ENCODE assay signal across 8 mouse cellular contexts in the genomic region with DNA sequence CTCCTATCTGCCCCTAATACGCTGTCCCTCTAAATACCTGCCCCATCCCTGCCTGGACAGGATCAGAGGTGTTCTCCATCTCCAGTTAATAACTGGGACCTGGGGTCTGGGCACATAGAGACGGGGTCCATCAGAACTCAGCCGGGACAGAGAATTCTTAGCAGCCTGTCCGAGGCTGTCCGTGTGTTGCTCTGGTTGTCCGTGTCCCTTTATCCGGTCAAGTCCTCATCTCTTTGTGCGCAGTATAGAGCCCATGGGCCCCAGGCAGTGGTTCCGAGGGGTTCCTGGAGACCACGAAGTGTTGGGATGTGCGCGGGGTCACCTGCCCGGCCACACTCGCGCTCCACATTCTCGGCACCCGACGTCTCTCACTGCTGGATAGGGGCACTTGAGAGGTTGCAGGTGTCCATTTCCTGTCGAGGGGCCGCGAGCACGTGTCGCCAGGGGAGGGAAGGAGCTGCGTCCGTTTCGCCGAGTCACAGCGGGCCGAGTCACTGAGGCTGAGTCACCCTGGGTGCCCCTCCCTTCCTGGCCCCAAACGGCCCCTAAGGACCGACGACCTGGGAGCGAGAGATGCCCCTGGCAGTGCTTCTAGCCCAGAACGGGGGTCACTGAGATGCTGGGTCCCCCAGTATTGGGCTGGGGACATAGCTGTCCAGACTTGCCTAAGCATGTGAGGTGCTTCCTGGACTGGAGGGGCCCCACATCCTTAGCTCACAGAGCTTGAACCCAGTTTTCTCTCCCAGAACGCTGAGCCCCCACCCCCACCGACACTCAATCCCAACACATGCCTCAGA. TPM values are rescaled to one million over a fixed set of nuclear protein-coding genes. Genes with fewer than 3 reads are reported as not detected.
DNase-seq lines count a peak whose midpoint lies in the region; ATAC-seq and TF ChIP-seq lines count a peak whose summit lies in the region.

No protein-coding gene starts in this region.

- no peak for ATAC-seq in heart, embryonic 16.5 days (replicated peaks; ENCODE audit: extremely low read depth, insufficient read depth, low FRiP score)
- peak; percentile 37 for ATAC-seq in lung, postnatal 0 days
- peak; percentile 50 for ATAC-seq in stomach, postnatal 0 days (ENCODE audit: low FRiP score, low TSS enrichment)

- no peak for TF ChIP-seq EP300 in lung, postnatal 0 days (IDR thresholded peaks at IDR 0.05)
- no peak for TF ChIP-seq EP300 in stomach, postnatal 0 days (optimal IDR thresholded peaks at IDR 0.05)

- no peaks in the 10 kb centered on the region for H3K9me3 ChIP-seq in heart, embryonic 16.5 days (replicated peaks; ENCODE audit: control insufficient read depth, low read length)
- H3K9me3 ChIP-seq in lung, postnatal 0 days (ENCODE audit: low read length), result no peaks in the 10 kb centered on the region
- no peaks in the 10 kb centered on the region for H3K9me3 ChIP-seq in stomach, postnatal 0 days (ENCODE audit: control insufficient read depth, low read length)

- no peak for DNase-seq in layer of hippocampus, adult 2 months (ENCODE audit: low spot score in 2 of 2)
- no peak for DNase-seq in layer of hippocampus, adult 8-10 months (ENCODE audit: low spot score in 2 of 2)
- peak; percentile 36 for DNase-seq in adrenal gland, postnatal 10 days
- peak; percentile 44 for DNase-seq in lung, postnatal 0 days (ENCODE audit: low spot score)
- peak; percentile 56 for DNase-seq in stomach, postnatal 0 days (ENCODE audit: low spot score)
- DNase-seq in ovary, postnatal 14 days (ENCODE audit: low spot score), result no peak
- DNase-seq in ovary, postnatal 10 days (ENCODE audit: low spot score), result no peak

- H3K4me3 ChIP-seq in layer of hippocampus, adult 2 months, result peak overlapping the region; percentile 59
- H3K4me3 ChIP-seq in heart, embryonic 16.5 days (ENCODE audit: low read length), result peak overlapping the region; percentile 53
- peak overlapping the region; percentile 44 for H3K4me3 ChIP-seq in lung, postnatal 0 days (ENCODE audit: low read depth, low read length)
- peak overlapping the region; percentile 51 for H3K4me3 ChIP-seq in stomach, postnatal 0 days (ENCODE audit: low read depth, low read length)

- H3K4me1 ChIP-seq in heart, embryonic 16.5 days (ENCODE audit: control insufficient read depth, insufficient read depth, low read length), result peaks cover 19% of the 10 kb centered on the region
- H3K4me1 ChIP-seq in lung, postnatal 0 days (ENCODE audit: insufficient read depth, low read depth, low read length), result peaks cover 7% of the 10 kb centered on the region; the same call in 1 of the 2 replicates
- no peaks in the 10 kb centered on the region for H3K4me1 ChIP-seq in stomach, postnatal 0 days (replicated peaks; ENCODE audit: control insufficient read depth, insufficient read depth)

- WGBS in heart, embryonic 16.5 days, result 5% methylated on average over 36 of the region's 36 CpGs
- 4% methylated on average over 33 of the region's 36 CpGs for WGBS in lung, postnatal 0 days
- WGBS in stomach, postnatal 0 days, result 5% methylated on average over 36 of the region's 36 CpGs

- no peak for TF ChIP-seq CTCF in layer of hippocampus, adult 2 months (conservative IDR thresholded peaks at IDR 0.05)
- TF ChIP-seq CTCF in lung, postnatal 0 days (IDR thresholded peaks at IDR 0.05), result no peak
- TF ChIP-seq CTCF in stomach, postnatal 0 days (IDR thresholded peaks at IDR 0.05; ENCODE audit: low read depth), result no peak

- H3K36me3 ChIP-seq in heart, embryonic 16.5 days (ENCODE audit: control insufficient read depth, insufficient read depth), result no peaks in the 10 kb centered on the region
- H3K36me3 ChIP-seq in lung, postnatal 0 days (ENCODE audit: insufficient read depth, low read length), result no peaks in the 10 kb centered on the region
- H3K36me3 ChIP-seq in stomach, postnatal 0 days (ENCODE audit: control insufficient read depth, insufficient read depth, low read length), result no peaks in the 10 kb centered on the region

- no peak overlapping the region for H3K27ac ChIP-seq in layer of hippocampus, adult 2 months
- H3K27ac ChIP-seq in heart, embryonic 16.5 days (ENCODE audit: low read length), result no peak overlapping the region
- H3K27ac ChIP-seq in lung, postnatal 0 days (ENCODE audit: low read length), result no peak overlapping the region
- H3K27ac ChIP-seq in stomach, postnatal 0 days (replicated peaks), result no peak overlapping the region

- peaks cover 45% of the 10 kb centered on the region for H3K27me3 ChIP-seq in heart, embryonic 16.5 days (ENCODE audit: control insufficient read depth, insufficient read depth, low read length)
- peaks cover 10% of the 10 kb centered on the region for H3K27me3 ChIP-seq in lung, postnatal 0 days (replicated peaks; ENCODE audit: insufficient read depth, low read length)
- peaks cover 3% of the 10 kb centered on the region; the same call in 1 of the 2 replicates for H3K27me3 ChIP-seq in stomach, postnatal 0 days (ENCODE audit: control insufficient read depth, insufficient read depth, low read length)

- H3K9ac ChIP-seq in heart, embryonic 16.5 days (ENCODE audit: low read length), result peak overlapping the region; percentile 58; the same call in 1 of the 2 replicates
- no peak overlapping the region for H3K9ac ChIP-seq in lung, postnatal 0 days (replicated peaks; ENCODE audit: low read depth)
- no peak overlapping the region for H3K9ac ChIP-seq in stomach, postnatal 0 days (ENCODE audit: low read length)

- H3K4me2 ChIP-seq in heart, embryonic 16.5 days (ENCODE audit: low read depth, low read length), result peak overlapping the region; percentile 79
- peak overlapping the region; percentile 85 for H3K4me2 ChIP-seq in lung, postnatal 0 days (replicated peaks; ENCODE audit: low read depth, low read length)
- H3K4me2 ChIP-seq in stomach, postnatal 0 days (replicated peaks; ENCODE audit: low read depth), result peak overlapping the region; percentile 92

RNA-seq across cellular contexts. Expression of gene Fosl1, which starts 1.2 kb away (rescaled TPM):
- total RNA-seq in layer of hippocampus, adult 2 months (2021), result not detected
- under 1 TPM; 0.20 to 0.67 (median 0.29) TPM for total RNA-seq in layer of hippocampus, adult 8-10 months (2022)
- total RNA-seq in adrenal gland, postnatal 10 days (2021), result under 1 TPM in 1 of 2 experiments, not detected in 1; 0.18 TPM
- polyA plus RNA-seq in heart, embryonic 16.5 days (2015; fragmentation: Nextera tagmentation; extraction: Ambion mirVana), result 0.16 TPM in 1 of 2 replicates, not detected in the other
- 0.31 TPM in 1 of 2 replicates, not detected in the other for polyA plus RNA-seq in lung, postnatal 0 days (2015; fragmentation: Nextera tagmentation; extraction: Ambion mirVana)
- polyA plus RNA-seq in stomach, postnatal 0 days (2015; fragmentation: Nextera tagmentation; extraction: Ambion mirVana), result 0.16 and 0.33 TPM in 2 replicates

RNA-seq across cellular contexts. Expression of gene Ccdc85b, which starts 9.1 kb away (rescaled TPM):
- total RNA-seq in layer of hippocampus, adult 2 months (2021), result 10 to 100 TPM; 31.5 to 33.9 TPM
- total RNA-seq in layer of hippocampus, adult 8-10 months (2022), result 10 to 100 TPM; 31.7 to 33.1 (median 32.4) TPM
- 10 to 100 TPM in 1 of 2 experiments, 1 to 10 TPM in 1; 9.4 to 11.5 TPM for total RNA-seq in adrenal gland, postnatal 10 days (2021)
- polyA plus RNA-seq in heart, embryonic 16.5 days (2015; fragmentation: Nextera tagmentation; extraction: Ambion mirVana), result 7.6 and 8.0 TPM in 2 replicates
- polyA plus RNA-seq in lung, postnatal 0 days (2015; fragmentation: Nextera tagmentation; extraction: Ambion mirVana), result 14.4 and 18.0 TPM in 2 replicates
- 11.6 and 12.5 TPM in 2 replicates for polyA plus RNA-seq in stomach, postnatal 0 days (2015; fragmentation: Nextera tagmentation; extraction: Ambion mirVana)

RNA-seq across cellular contexts. Expression of gene Fibp, which starts 11.9 kb away (rescaled TPM):
- 10 to 100 TPM; 87.2 to 89.6 TPM for total RNA-seq in layer of hippocampus, adult 2 months (2021)
- 100 to 1,000 TPM in 1 of 4 experiments, 10 to 100 TPM in 3; 93.5 to 109 (median 96.4) TPM for total RNA-seq in layer of hippocampus, adult 8-10 months (2022)
- 10 to 100 TPM; 74.9 to 99.3 TPM for total RNA-seq in adrenal gland, postnatal 10 days (2021)
- 108 TPM in 2 replicates for polyA plus RNA-seq in heart, embryonic 16.5 days (2015; fragmentation: Nextera tagmentation; extraction: Ambion mirVana)
- polyA plus RNA-seq in lung, postnatal 0 days (2015; fragmentation: Nextera tagmentation; extraction: Ambion mirVana), result 133 and 135 TPM in 2 replicates
- polyA plus RNA-seq in stomach, postnatal 0 days (2015; fragmentation: Nextera tagmentation; extraction: Ambion mirVana), result 103 and 111 TPM in 2 replicates

RNA-seq across cellular contexts. Expression of gene Ctsw, which starts 19.8 kb away (rescaled TPM):
- total RNA-seq in layer of hippocampus, adult 2 months (2021), result under 1 TPM in 1 of 2 experiments, not detected in 1; 0.31 TPM
- under 1 TPM in 3 of 4 experiments, not detected in 1; 0.29 to 0.81 (median 0.77) TPM for total RNA-seq in layer of hippocampus, adult 8-10 months (2022)
- total RNA-seq in adrenal gland, postnatal 10 days (2021), result 1 to 10 TPM; 1.4 to 1.8 TPM
- 3.1 and 7.4 TPM in 2 replicates for polyA plus RNA-seq in heart, embryonic 16.5 days (2015; fragmentation: Nextera tagmentation; extraction: Ambion mirVana)
- 2.6 and 2.8 TPM in 2 replicates for polyA plus RNA-seq in lung, postnatal 0 days (2015; fragmentation: Nextera tagmentation; extraction: Ambion mirVana)
- 0.29 and 0.50 TPM in 2 replicates for polyA plus RNA-seq in stomach, postnatal 0 days (2015; fragmentation: Nextera tagmentation; extraction: Ambion mirVana)

RNA-seq across cellular contexts. Expression of gene AI837181, which starts 23.6 kb away (rescaled TPM):
- total RNA-seq in layer of hippocampus, adult 2 months (2021), result 10 to 100 TPM; 61.9 to 70.7 TPM
- 10 to 100 TPM; 64.8 to 71.2 (median 67.6) TPM for total RNA-seq in layer of hippocampus, adult 8-10 months (2022)
- 10 to 100 TPM; 42.5 to 43.8 TPM for total RNA-seq in adrenal gland, postnatal 10 days (2021)
- polyA plus RNA-seq in heart, embryonic 16.5 days (2015; fragmentation: Nextera tagmentation; extraction: Ambion mirVana), result 34.6 and 41.8 TPM in 2 replicates
- 61.7 and 63.6 TPM in 2 replicates for polyA plus RNA-seq in lung, postnatal 0 days (2015; fragmentation: Nextera tagmentation; extraction: Ambion mirVana)
- polyA plus RNA-seq in stomach, postnatal 0 days (2015; fragmentation: Nextera tagmentation; extraction: Ambion mirVana), result 36.5 and 38.6 TPM in 2 replicates

Comparison
In these comparisons a context has a peak if more than half of its experiments do, and no peak if none do; other contexts are left out.
1. DNase-seq: peak in adrenal gland, postnatal 10 days (single experiment), lung, postnatal 0 days (single experiment) and stomach, postnatal 0 days (single experiment); none in layer of hippocampus, adult 2 months (0 of 2), layer of hippocampus, adult 8-10 months (0 of 2), ovary, postnatal 14 days (single experiment) and ovary, postnatal 10 days (single experiment).
2. Peak in every context shown above with its lines, with median percentiles within 50 percentile points of each other: H3K4me3 ChIP-seq and H3K4me2 ChIP-seq.